Mouse (Mus musculus) embryonic fibroblast, embryonic 13.5 days (primary cell): ENCODE measurements around the gene Mid2. TPM values are rescaled to one million over a fixed set of nuclear protein-coding genes. Genes with fewer than 3 reads are reported as not detected.

Experiments used
- H3K27ac ChIP-seq: 2 replicates; pipeline ENCODE4 v1.5.1; 2012; ENCODE audit warnings: low read length, control low read depth, inconsistent platforms; ENCODE audit not compliant: insufficient read depth
- H3K4me1 ChIP-seq: 2 replicates; pipeline ENCODE4 v1.6.1; 2011; ENCODE audit warnings: low read length; ENCODE audit not compliant: control insufficient read depth, insufficient read depth
- H3K4me3 ChIP-seq: 2 replicates; pipeline ENCODE4 v1.5.1; 2011; ENCODE audit warnings: mild to moderate bottlenecking, control low read depth, low read length; ENCODE audit not compliant: insufficient read depth
- CTCF ChIP-seq: IDR thresholded peaks from 2 replicates; pipeline ENCODE4 v1.5.1; 2011; ENCODE audit warnings: mild to moderate bottlenecking, control low read depth, low read length, moderate library complexity, borderline replicate concordance; ENCODE audit not compliant: insufficient read depth
- POLR2A ChIP-seq: IDR thresholded peaks from 2 replicates; pipeline ENCODE4 v1.6.1; 2011; ENCODE audit warnings: low read depth, mild to moderate bottlenecking, control low read depth, low read length, moderate library complexity
- polyA plus RNA-seq: library from polyadenylated mRNA; stranded (reverse); fragments of >200 nt; gene quantifications from 2 replicates; pipeline ENCODE4 v1.2.4, GENCODE M21; 2011; ENCODE audit warnings: low read depth; ENCODE audit not compliant: missing spikeins, insufficient read length

Gene Mid2
- polyA plus RNA-seq, 1 experiment = 26.8 TPM

DNA sequence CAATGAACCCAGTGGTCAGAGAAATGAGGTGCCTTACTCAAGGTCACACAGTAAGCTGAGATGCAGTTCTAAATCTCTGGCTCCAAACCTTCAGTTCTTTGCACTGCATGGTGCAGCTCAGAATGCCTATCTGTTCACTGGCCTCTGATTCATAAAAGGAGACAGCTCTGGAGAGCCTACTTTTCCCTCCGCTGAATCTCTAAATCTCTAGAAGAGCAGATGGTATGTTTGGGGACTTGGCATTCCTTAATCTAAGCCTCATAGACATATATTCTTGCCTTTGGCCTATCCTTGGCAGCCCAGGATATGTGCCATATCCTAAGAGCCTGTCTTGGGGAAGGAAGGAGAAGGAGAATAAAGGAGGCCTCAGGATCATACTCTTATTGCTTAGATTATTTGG is 38.8 kb downstream of the Mid2 start:
- peaks cover 5% of the 10 kb centered on the region; the same call in 1 of the 2 replicates for H3K4me1 ChIP-seq
- no peak overlapping the region for H3K27ac ChIP-seq
- TF ChIP-seq CTCF (no peak), POLR2A (no peak)
- no peak overlapping the region for H3K4me3 ChIP-seq

DNA sequence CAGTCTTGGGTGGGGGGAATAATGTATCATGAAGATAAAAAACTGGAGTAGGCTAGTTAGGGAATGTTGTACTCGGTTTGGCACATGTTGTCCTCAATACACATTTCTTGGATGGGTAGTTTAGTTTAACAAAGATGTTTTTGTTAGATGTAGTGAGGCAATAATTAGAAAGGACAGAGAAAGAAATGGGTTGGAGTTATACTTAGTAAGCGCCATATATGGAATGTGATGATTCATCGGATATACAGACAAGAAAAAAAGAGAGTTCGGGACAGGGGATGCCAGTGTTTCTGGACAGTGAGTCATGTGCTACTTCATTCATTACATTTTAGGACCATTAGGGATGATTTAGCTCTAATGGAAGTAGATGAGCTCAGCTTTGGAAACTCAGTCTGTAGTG is 41.7 kb downstream of the Mid2 start:
- Histone ChIP-seq H3K4me3 (no peak overlapping the region), H3K27ac (peak overlapping the region; percentile 52; the same call in 1 of the 2 replicates), H3K4me1 (peaks cover 5% of the 10 kb centered on the region; the same call in 1 of the 2 replicates)
- TF ChIP-seq CTCF = no peak
- no peak for TF ChIP-seq POLR2A

DNA sequence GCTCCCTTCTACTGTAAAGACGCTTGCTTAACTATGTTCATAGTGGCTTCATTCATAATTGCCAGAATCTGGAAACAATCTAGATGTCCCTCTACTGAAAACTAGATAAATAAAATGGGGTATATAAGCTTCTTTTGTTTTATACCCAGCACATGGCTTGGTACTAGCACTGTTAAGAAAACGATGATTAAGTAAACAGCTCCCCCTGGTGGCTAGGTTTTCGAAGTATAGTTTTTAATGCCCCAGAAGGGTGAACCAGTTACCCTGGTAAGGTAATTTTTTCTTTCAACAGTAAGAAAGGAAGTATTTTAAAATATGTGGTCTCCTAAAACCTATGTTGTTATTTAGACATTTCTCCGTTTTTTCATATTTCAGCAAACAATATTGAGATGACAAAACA is 58.0 kb downstream of the Mid2 start:
- Histone ChIP-seq H3K27ac (no peak overlapping the region), H3K4me1 (no peaks in the 10 kb centered on the region), H3K4me3 (no peak overlapping the region)
- TF ChIP-seq POLR2A = no peak
- no peak for TF ChIP-seq CTCF

DNA sequence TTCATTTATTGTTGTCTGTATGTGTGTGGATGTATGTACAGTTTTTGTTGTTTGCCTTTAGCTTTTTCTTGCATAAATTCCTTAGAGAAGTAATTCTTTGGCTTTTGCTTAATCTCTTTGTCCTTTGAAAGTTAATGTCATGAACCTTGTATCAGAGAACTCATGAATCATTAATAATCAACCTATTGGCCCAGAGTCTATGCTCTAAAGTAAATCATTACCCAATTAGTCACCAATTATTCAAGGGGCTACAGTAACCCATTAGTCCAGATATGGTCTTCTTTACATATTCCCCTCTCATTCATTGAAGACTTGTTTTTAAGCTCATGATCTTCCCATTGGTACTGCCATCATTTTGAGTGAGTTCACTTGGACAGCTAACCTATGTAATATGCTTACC is 74.6 kb downstream of the Mid2 start:
- Histone ChIP-seq H3K27ac (no peak overlapping the region), H3K4me3 (no peak overlapping the region), H3K4me1 (no peaks in the 10 kb centered on the region)
- TF ChIP-seq CTCF (no peak), POLR2A (no peak)

DNA sequence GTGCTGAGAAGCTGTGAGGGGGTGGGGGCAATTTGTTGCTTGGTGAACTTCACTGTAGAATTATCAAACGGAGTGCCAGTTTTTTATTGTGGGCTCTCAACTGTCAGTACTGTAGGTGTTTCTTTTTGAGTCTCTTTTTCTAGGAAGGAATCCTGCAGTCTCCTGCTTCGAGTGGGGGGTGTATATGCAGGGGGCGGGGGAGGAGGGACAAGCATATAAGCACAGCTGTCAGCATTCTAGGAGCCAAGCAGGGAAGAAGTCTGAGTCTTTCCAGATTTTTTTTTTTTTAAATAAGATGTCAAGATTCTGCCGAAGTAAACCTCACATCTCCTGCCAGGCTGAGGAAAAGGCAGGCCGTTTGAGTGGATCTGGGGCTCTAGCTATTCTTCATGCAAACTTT is 78.8 kb downstream of the Mid2 start:
- Histone ChIP-seq H3K4me1 (no peaks in the 10 kb centered on the region), H3K4me3 (no peak overlapping the region), H3K27ac (no peak overlapping the region)
- no peak for TF ChIP-seq POLR2A
- no peak for TF ChIP-seq CTCF

DNA sequence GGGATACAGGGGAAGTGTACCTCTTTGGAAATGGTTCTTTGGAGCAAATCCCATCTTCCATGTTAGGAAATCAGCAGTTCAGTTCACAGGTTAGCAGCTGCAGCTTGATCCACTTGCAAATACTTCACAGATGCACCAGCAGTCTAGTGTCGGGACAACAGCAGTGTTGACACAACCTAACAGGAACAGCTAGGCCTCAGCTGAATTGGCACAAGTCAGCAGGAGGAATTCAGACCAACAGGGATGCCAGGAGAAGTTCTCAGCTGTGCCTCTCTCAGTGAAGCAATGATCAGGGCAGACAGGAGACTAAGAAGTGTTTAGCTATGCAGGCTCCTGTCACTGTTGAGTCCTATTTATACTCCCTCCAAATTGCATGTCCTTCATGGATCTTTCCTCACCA is 105.4 kb downstream of the Mid2 start:
- Histone ChIP-seq H3K4me1 (no peaks in the 10 kb centered on the region), H3K27ac (no peak overlapping the region), H3K4me3 (no peak overlapping the region)
- TF ChIP-seq CTCF = no peak
- no peak for TF ChIP-seq POLR2A

DNA sequence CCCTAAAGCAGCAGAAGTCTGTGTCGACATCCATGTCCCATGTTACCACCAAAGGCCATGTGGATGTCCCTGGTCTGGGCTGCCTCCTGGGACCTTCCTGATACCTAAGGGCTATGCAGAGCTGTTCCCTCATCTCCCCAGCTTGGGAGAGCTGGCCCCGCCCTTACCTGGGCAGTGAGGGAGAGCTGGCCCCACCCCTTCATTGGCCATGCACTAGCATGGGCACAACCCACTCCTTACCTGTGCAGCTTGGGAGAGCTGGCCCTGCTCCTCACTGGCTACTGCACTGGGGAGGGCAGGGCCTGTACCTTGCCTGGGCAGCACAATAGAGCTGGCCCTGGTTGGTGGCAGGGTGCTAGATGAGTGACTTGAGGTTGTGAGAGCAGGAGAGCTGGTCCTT is 140.9 kb downstream of the Mid2 start:
- Histone ChIP-seq H3K4me1 (no peaks in the 10 kb centered on the region), H3K4me3 (no peak overlapping the region), H3K27ac (no peak overlapping the region)
- TF ChIP-seq POLR2A = no peak
- TF ChIP-seq CTCF = no peak

DNA sequence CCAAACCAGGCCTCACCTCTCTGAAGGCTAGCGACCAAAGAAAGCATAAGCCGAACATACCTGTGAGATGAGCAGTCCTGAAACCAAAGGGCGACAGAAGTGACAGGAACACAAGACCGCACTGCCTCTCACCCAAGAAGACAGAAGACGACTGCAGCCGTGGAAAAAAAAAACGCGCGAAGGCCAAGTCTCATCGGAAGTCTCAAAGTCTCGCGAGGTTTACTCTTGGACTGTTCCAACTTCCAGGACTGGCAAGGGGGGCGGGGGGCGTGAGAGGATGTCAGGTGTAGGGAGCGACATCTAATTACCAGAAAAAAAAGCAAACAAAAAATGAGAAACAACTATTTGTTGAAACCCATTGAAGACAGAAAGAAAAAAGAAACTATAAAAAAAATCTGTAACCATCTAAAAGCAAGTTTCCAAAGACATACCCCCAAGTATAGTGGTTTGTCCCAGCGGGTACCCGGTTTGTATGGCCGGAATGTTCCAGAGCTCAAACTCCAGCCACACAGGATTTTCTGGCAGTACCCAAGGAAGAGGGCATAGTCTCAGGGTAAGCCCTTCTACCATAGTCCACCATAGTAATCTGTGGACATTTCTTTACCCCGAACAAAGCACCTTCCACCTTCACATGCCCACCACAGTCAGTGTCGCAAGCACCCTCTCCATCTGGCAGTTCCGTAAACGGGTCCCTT is 149.1 kb downstream of the Mid2 start, which contains the start of gene Tex13b:
Gene Tex13b, minus strand, starts transcription at position 122 of the 695 bp plus-strand sequence.
- H3K4me1 ChIP-seq = no peaks in the 10 kb centered on the region
- H3K27ac ChIP-seq = no peak within 1 kb of the TSS
- TF ChIP-seq CTCF = no peak
- no peak for TF ChIP-seq POLR2A

More for the DNA sequence above, 149.1 kb downstream of the Mid2 start, which contains the start of gene Tex13b:
- H3K4me3 ChIP-seq = no peak within 1 kb of the TSS

Other genes with a start within 250 kb of the Mid2 start
- gene Prps1, start 208.0 kb upstream of the Mid2 start, polyA plus RNA-seq = 29.6 and 34.5 TPM in 2 replicates
- gene Tsc22d3, start 63.9 kb upstream of the Mid2 start, polyA plus RNA-seq = 30.8 and 40.7 TPM in 2 replicates
- gene Tex13b, start 148.8 kb downstream of the Mid2 start, polyA plus RNA-seq = not detected in 2 replicates
- gene Vsig1, start 243.0 kb downstream of the Mid2 start, polyA plus RNA-seq = not detected in 2 replicates